Comparison of ENCODE assay signal across 1 mouse cellular context in the genomic region with DNA sequence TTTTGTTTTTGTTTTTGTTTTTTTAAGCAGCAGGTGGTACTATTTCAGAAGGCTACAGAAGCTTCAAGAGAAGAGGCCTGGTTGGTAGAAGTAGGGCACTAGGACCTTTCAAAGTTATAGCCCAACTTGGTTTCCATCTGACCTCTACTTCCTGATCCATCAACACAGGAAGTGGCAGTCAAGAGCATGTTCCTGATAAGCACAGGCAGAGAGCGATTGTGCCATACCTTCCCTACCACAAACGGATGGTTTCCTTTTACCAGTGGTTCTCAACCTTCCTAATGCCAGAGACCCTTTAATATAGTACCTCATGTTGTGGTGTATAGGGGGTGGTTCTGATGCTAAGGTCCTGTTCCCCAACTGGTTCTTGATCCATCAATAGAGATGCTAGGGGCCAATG.
TF ChIP-seq lines count a peak whose summit lies in the region.

No protein-coding gene starts in this region.

TF ChIP-seq in MEL, 35 proteins besides CTCF, POLR2A, EP300 and RAD21 (continued from another document):
- TF ChIP-seq POLR2AphosphoS2 (IDR thresholded peaks at IDR 0.05; ENCODE audit: low read length) (peak; percentile 71), UBTF (IDR thresholded peaks at IDR 0.05; ENCODE audit: borderline replicate concordance, insufficient read depth, low read depth, low read length) (no peak), TCF12 (IDR thresholded peaks at IDR 0.05; ENCODE audit: low read depth, low read length) (peak; percentile 92), HCFC1 (IDR thresholded peaks at IDR 0.05; ENCODE audit: low read depth, low read length) (peak; percentile 75), ETS1 (IDR thresholded peaks at IDR 0.05; ENCODE audit: low read depth, low read length) (peak; percentile 86), MEF2A (IDR thresholded peaks at IDR 0.05; ENCODE audit: extremely low read depth, insufficient replicate concordance, low read depth, low read length, poor library complexity, severe bottlenecking) (no peak), RCOR1 (IDR thresholded peaks at IDR 0.05; ENCODE audit: low read depth, low read length) (peak; percentile 80), MYB (IDR thresholded peaks at IDR 0.05; ENCODE audit: low read depth, low read length) (peak; percentile 74), MYC (IDR thresholded peaks at IDR 0.05; ENCODE audit: low read depth, low read length) (peak; percentile 80; the same call in 1 of the 2 replicates), ZNF384 (IDR thresholded peaks at IDR 0.05; ENCODE audit: low read depth, low read length) (no peak)
